Mouse (Mus musculus): ENCODE measurements at regions not wholly inside any gene's neighbourhood (a gene's known extent, or its start where the extent isn't known, plus 50 kb on each side); places are given as distances from the start of the nearest gene placed in this dataset.

- peak; percentile 75 to 88 for DNase-seq (ENCODE audit: low spot score in 2 of 2)
Measured at GRCm38 (mm10) chr13:107207354-107208181, 185.6 kb upstream of the Kif2a start.

GRCm38 (mm10) chr13:107199875-107200274 lies 177.9 kb upstream of the Kif2a start:
- no peak for DNase-seq (ENCODE audit: low spot score in 2 of 2)

- DNase-seq (ENCODE audit: low spot score in 2 of 2): no peak
Measured at GRCm38 (mm10) chr13:107193426-107193825, 171.5 kb upstream of the Kif2a start.

GRCm38 (mm10) chr13:107187258-107187878 lies 165.4 kb upstream of the Kif2a start:
- no peak for DNase-seq (ENCODE audit: low spot score in 2 of 2)

GRCm38 (mm10) chr13:107182544-107182943 lies 160.6 kb upstream of the Kif2a start:
- DNase-seq (ENCODE audit: low spot score in 2 of 2): peak; percentile 37 to 82

GRCm38 (mm10) chr13:107179551-107179950 lies 157.6 kb upstream of the Kif2a start:
- no peak for DNase-seq (ENCODE audit: low spot score in 2 of 2)

- no peak for DNase-seq (ENCODE audit: low spot score in 2 of 2)
Measured at GRCm38 (mm10) chr13:107177595-107177994, 155.7 kb upstream of the Kif2a start.

- DNase-seq (ENCODE audit: low spot score in 2 of 2): peak in 1 of 2 experiments; percentile 30
Measured at GRCm38 (mm10) chr13:107175891-107176290, 154.0 kb upstream of the Kif2a start.

GRCm38 (mm10) chr13:107168599-107169149 lies 146.7 kb upstream of the Kif2a start:
- DNase-seq (ENCODE audit: low spot score in 2 of 2): peak; percentile 45 to 70

- no peak for DNase-seq (ENCODE audit: low spot score in 2 of 2)
Measured at GRCm38 (mm10) chr13:107167856-107168598, 146.1 kb upstream of the Kif2a start.

GRCm38 (mm10) chr13:107151548-107151947 lies 129.6 kb upstream of the Kif2a start:
- peak in 1 of 2 experiments; percentile 55 for DNase-seq (ENCODE audit: low spot score in 2 of 2)

GRCm38 (mm10) chr13:107141209-107141608 lies 119.3 kb upstream of the Kif2a start:
- DNase-seq (ENCODE audit: low spot score in 2 of 2): no peak

GRCm38 (mm10) chr13:107134125-107134524 lies 112.2 kb upstream of the Kif2a start:
- no peak for DNase-seq (ENCODE audit: low spot score in 2 of 2)

- peak; percentile 69 to 87 for DNase-seq (ENCODE audit: low spot score in 2 of 2)
Measured at GRCm38 (mm10) chr13:107126636-107127035, 104.7 kb upstream of the Kif2a start.

GRCm38 (mm10) chr13:107124130-107124668 lies 102.3 kb upstream of the Kif2a start:
- no peak for DNase-seq (ENCODE audit: low spot score in 2 of 2)

GRCm38 (mm10) chr13:107113949-107114690 lies 92.2 kb upstream of the Kif2a start:
- peak; percentile 80 to 94 for DNase-seq (ENCODE audit: low spot score in 2 of 2)

- no peak for DNase-seq (ENCODE audit: low spot score in 2 of 2)
Measured at GRCm38 (mm10) chr13:107108045-107108444, 86.1 kb upstream of the Kif2a start.

GRCm38 (mm10) chr13:107107572-107107971 lies 85.6 kb upstream of the Kif2a start:
- no peak for DNase-seq (ENCODE audit: low spot score in 2 of 2)

GRCm38 (mm10) chr13:107105510-107105909 lies 83.6 kb upstream of the Kif2a start:
- DNase-seq (ENCODE audit: low spot score in 2 of 2): peak in 1 of 2 experiments; percentile 59

GRCm38 (mm10) chr13:107101598-107101997 lies 79.7 kb upstream of the Kif2a start:
- DNase-seq (ENCODE audit: low spot score in 2 of 2): peak; percentile 78 to 89
